Mouse (Mus musculus) erythroblast, embryonic 14.5 days (primary cell): Measurements from ENCODE around the gene Map3k13.

Source experiments
- GATA1 ChIP-seq: IDR thresholded peaks from 2 replicates; pipeline ENCODE4 v1.6.1; 2012; ENCODE audit warnings: low read length, inconsistent platforms, mixed read lengths
- TAL1 ChIP-seq: IDR thresholded peaks from 3 replicates; pipeline ENCODE4 v1.6.1; 2012; ENCODE audit warnings: low read length, inconsistent platforms, mixed read lengths

- TF ChIP-seq TAL1, result no peak
- no peak for TF ChIP-seq GATA1
These were observed 41.4 kb downstream of the Map3k13 start for GRCm38 (mm10) chr16:21835584-21835931.
